In the genomic region with DNA sequence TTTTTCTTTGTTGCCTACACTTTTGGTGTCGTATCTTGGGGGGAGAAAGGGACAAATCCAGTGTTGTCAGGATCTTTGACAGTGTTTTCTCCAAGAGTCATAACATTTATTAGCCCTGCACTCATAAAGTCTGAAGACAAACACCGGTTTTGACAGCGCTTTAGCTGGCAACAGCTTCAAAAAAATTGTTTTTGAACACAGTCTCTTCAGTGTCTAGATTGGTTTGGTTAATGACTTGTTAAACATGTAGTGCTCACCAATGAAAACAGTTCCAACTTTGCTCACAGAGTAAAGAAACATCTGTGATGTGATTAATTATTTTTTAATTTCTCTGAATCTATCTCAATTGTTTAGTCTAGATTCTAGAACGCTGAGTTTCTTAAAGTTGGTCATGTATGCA, we compare ENCODE assay signal across 18 mouse cellular contexts.
"Had no signal": no experiment of that assay in that cellular context is flagged by ENCODE, and none has a peak within 500 bp of the region (broad histone marks: within the 10 kb centered on the region; RNA-seq: fewer than 3 reads in every experiment).

No protein-coding gene starts in this region.

- ATAC-seq: liver, embryonic 12.5 days; midbrain, embryonic 16.5 days had no signal

- H3K9ac ChIP-seq: liver, embryonic 12.5 days; liver, embryonic 14.5 days; midbrain, embryonic 12.5 days; neural tube, embryonic 13.5 days; neural tube, embryonic 15.5 days had no signal

- H3K9me3 ChIP-seq: liver, embryonic 12.5 days; midbrain, embryonic 10.5 days; midbrain, embryonic 12.5 days; neural tube, embryonic 13.5 days; neural tube, embryonic 15.5 days had no signal

- H3K4me3 ChIP-seq: liver, embryonic 12.5 days; midbrain, embryonic 10.5 days; midbrain, embryonic 12.5 days; myocyte; neural tube, embryonic 13.5 days; neural tube, embryonic 15.5 days had no signal

- H3K4me2 ChIP-seq: liver, embryonic 12.5 days; midbrain, embryonic 12.5 days; neural tube, embryonic 13.5 days; neural tube, embryonic 15.5 days had no signal

- DNase-seq: lung, adult 2 months; midbrain, embryonic 14.5 days; retina, postnatal 1 day; right cerebral cortex, adult 18-20 months; right cerebral cortex, postnatal 25 days; right cerebral cortex, postnatal 4 days; spleen, adult 18-20 months; thymus, adult 18-20 months; thymus, postnatal 14 days; thymus, postnatal 36 days had no signal

- H3K36me3 ChIP-seq: liver, embryonic 12.5 days; midbrain, embryonic 12.5 days; neural tube, embryonic 13.5 days; neural tube, embryonic 15.5 days had no signal

- H3K27ac ChIP-seq: liver, embryonic 12.5 days; liver, embryonic 14.5 days; midbrain, embryonic 10.5 days; midbrain, embryonic 12.5 days; neural tube, embryonic 13.5 days; neural tube, embryonic 15.5 days had no signal

- H3K4me1 ChIP-seq: midbrain, embryonic 10.5 days; midbrain, embryonic 12.5 days; neural tube, embryonic 13.5 days; neural tube, embryonic 15.5 days had no signal

- H3K27me3 ChIP-seq: liver, embryonic 12.5 days; midbrain, embryonic 12.5 days; neural tube, embryonic 13.5 days; neural tube, embryonic 15.5 days had no signal
